Mouse (Mus musculus) adrenal gland, postnatal 25 days (tissue): ENCODE data around the gene Atp2b2. TPM values are rescaled to one million over a fixed set of nuclear protein-coding genes. Genes with fewer than 3 reads are reported as not detected.

ENCODE experiments used
- DNase-seq: peaks from one replicate; pipeline ENCODE4 v3.0.0; 2021; ENCODE audit warnings: mixed read lengths
- total RNA-seq: library from RNA; stranded (reverse); gene quantifications from 2 replicates; pipeline ENCODE4 v1.2.3, GENCODE M21; 2021

Gene Atp2b2
- total RNA-seq, 1 experiment from 2014 or later, result 8.1 TPM

- no peak for DNase-seq
Observed at GRCm38 (mm10) chr6:113857310-113857873, 185.0 kb downstream of the Atp2b2 start.

- no peak for DNase-seq
Observed at GRCm38 (mm10) chr6:113856790-113857189, 185.6 kb downstream of the Atp2b2 start.

- no peak for DNase-seq
Observed at GRCm38 (mm10) chr6:113856095-113856646, 186.2 kb downstream of the Atp2b2 start.

- no peak for DNase-seq
Observed at GRCm38 (mm10) chr6:113855581-113855980, 186.8 kb downstream of the Atp2b2 start.

GRCm38 (mm10) chr6:113852318-113852717 is 190.1 kb downstream of the Atp2b2 start:
- DNase-seq, result peak; percentile 39

- DNase-seq, result no peak
Observed at GRCm38 (mm10) chr6:113849819-113850218, 192.6 kb downstream of the Atp2b2 start.

GRCm38 (mm10) chr6:113848655-113849054 is 193.8 kb downstream of the Atp2b2 start:
- no peak for DNase-seq

- DNase-seq, result no peak
Observed at GRCm38 (mm10) chr6:113847092-113847491, 195.3 kb downstream of the Atp2b2 start.

- no peak for DNase-seq
Observed at GRCm38 (mm10) chr6:113843248-113843647, 199.2 kb downstream of the Atp2b2 start.

- no peak for DNase-seq
Observed at GRCm38 (mm10) chr6:113838493-113838892, 203.9 kb downstream of the Atp2b2 start.

GRCm38 (mm10) chr6:113837740-113838139 is 204.7 kb downstream of the Atp2b2 start:
- DNase-seq, result no peak

GRCm38 (mm10) chr6:113836545-113836944 is 205.9 kb downstream of the Atp2b2 start:
- no peak for DNase-seq

GRCm38 (mm10) chr6:113830463-113830862 is 211.9 kb downstream of the Atp2b2 start:
- no peak for DNase-seq

GRCm38 (mm10) chr6:113827309-113827708 is 215.1 kb downstream of the Atp2b2 start:
- DNase-seq, result no peak

- DNase-seq, result peak; percentile 52
Observed at GRCm38 (mm10) chr6:113822417-113822816, 220.0 kb downstream of the Atp2b2 start.

GRCm38 (mm10) chr6:113816690-113817089 is 225.7 kb downstream of the Atp2b2 start:
- no peak for DNase-seq

GRCm38 (mm10) chr6:113811462-113811861 is 231.0 kb downstream of the Atp2b2 start:
- DNase-seq, result no peak

- no peak for DNase-seq
Observed at GRCm38 (mm10) chr6:113810667-113811066, 231.7 kb downstream of the Atp2b2 start.

- no peak for DNase-seq
Observed at GRCm38 (mm10) chr6:113806241-113806640, 236.2 kb downstream of the Atp2b2 start.

- DNase-seq, result no peak
Observed at GRCm38 (mm10) chr6:113801233-113801632, 241.2 kb downstream of the Atp2b2 start.

- DNase-seq, result no peak
Observed at GRCm38 (mm10) chr6:113799915-113800314, 242.5 kb downstream of the Atp2b2 start.

GRCm38 (mm10) chr6:113799349-113799748 is 243.1 kb downstream of the Atp2b2 start:
- no peak for DNase-seq

- DNase-seq, result no peak
Observed at GRCm38 (mm10) chr6:113798921-113799320, 243.5 kb downstream of the Atp2b2 start.

GRCm38 (mm10) chr6:113795241-113795702 is 247.1 kb downstream of the Atp2b2 start:
- no peak for DNase-seq
